Mouse (Mus musculus) adrenal gland, postnatal 36 days (tissue): ENCODE results near the gene Ctsm. TPM values are rescaled to one million over a fixed set of nuclear protein-coding genes. Genes with fewer than 3 reads are reported as not detected.
"Not testable (repeated sequence)": the region's sequence is repeated elsewhere in the genome, so short reads cannot be mapped to it uniquely, and the experiment has no call there.

Experiments used
- DNase-seq, 2 experiments: peaks; one replicate each; pipeline ENCODE4 v3.0.0; 2021; ENCODE audit warnings: mixed read lengths in 1 of 2
- long read RNA-seq, 2 experiments: library from polyadenylated mRNA; stranded (forward); transcript quantifications; one replicate each; pipeline ENCODE4 v2.0.0; 2021; ENCODE audit warnings: borderline sequencing depth in 2 of 2
- total RNA-seq, 2 experiments: library from RNA; stranded (reverse); gene quantifications; 2 replicates each; pipeline ENCODE4 v1.2.3; 2021

Gene Ctsm
- total RNA-seq = not detected
- long read RNA-seq, experiment 1 = 0 reads
- long read RNA-seq, experiment 2 = 0 reads

- no peak for DNase-seq
Measured at GRCm38 (mm10) chr13:61541631-61542030, at the start of gene Ctsm. Ctsm (minus strand) TSS chr13:61541839.

- no peak for DNase-seq
Measured at GRCm38 (mm10) chr13:61570027-61570426, 28.4 kb upstream of the Ctsm start, which contains the start of gene Cts3. Cts3 (minus strand) TSS chr13:61570127.

GRCm38 (mm10) chr13:61568074-61568473 is 26.4 kb upstream of the Ctsm start, which contains the start of gene Gm49352:
Gm49352 (minus strand) TSS chr13:61568174.
- not testable (repeated sequence) for DNase-seq

Other genes starting within 250 kb of the Ctsm start
- gene Cts7, start 183.6 kb downstream of the Ctsm start, total RNA-seq = not detected
- not detected for gene Gm49352, start 26.3 kb upstream of the Ctsm start, total RNA-seq
- not detected for gene Cts3, start 28.3 kb upstream of the Ctsm start, total RNA-seq